Mouse (Mus musculus): Measurements from ENCODE around the gene Tmprss13.

Gene Tmprss13

DNA sequence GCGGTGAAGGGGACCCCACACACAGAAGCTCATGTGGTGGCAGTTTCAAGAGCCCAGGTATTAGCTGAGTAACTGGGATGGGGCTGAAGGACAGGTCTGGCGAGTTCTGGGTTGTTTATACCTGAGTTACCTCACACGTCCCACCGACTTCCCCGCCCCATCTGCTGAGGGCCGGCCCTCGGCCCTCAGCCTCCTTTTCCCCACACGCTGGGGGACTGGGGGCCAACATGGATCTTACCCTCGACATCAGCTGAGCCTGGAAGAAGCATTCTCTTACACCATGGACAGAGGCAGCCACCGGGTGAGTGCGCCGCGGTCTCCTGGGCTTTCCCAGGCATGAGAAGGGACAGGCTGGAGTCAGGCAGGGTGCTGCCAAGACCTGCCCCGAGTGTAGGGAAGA lies at the start of gene Tmprss13:
TSS of gene Tmprss13 (plus strand) at position 246 of the 400 bp plus-strand sequence.
- no peak for DNase-seq (ENCODE audit: low read depth in 1 of 2, low spot score in 2 of 2)

DNA sequence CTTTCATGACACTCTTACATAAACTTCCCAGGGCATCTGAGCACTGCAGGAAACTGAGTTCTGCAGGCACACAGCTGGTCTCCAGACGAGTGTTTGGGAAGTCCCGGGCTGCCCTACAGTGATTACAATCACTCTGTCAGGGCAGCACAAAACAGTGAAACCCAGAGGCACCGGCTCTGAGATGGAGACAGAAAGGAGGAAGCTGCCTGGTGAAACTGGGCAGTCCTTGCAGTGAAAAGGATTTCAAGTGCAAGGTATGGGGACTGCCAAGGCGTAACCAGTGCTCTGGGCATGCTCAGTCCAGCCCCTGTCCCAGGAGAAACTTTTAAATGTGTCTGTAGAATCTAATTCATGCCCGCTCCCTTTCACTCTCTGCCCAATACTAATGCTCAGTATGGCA lies 46.7 kb upstream of the Tmprss13 start:
- peak in 1 of 2 experiments; percentile 69 for DNase-seq (ENCODE audit: low read depth in 1 of 2, low spot score in 2 of 2)

DNA sequence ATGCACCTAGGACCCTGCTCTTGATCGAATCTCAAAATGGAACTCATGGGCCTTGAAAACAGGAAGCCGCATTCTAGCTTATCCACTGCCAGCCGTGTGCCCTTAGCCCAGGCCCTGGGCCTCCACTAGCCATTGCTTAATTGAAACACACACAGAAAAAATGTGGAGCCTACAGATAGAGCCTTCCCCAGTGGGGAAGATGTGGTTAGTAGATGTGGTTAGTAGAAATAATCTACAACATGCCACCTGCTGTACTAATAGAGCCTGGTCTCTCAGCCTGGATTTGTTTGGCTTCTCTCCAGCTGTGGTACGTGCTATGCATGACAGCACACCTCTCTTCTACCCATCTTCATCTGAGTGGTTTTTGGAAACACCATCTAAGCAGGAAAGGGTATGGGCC lies 44.7 kb upstream of the Tmprss13 start:
- no peak for DNase-seq (ENCODE audit: low read depth in 1 of 2, low spot score in 2 of 2)

DNA sequence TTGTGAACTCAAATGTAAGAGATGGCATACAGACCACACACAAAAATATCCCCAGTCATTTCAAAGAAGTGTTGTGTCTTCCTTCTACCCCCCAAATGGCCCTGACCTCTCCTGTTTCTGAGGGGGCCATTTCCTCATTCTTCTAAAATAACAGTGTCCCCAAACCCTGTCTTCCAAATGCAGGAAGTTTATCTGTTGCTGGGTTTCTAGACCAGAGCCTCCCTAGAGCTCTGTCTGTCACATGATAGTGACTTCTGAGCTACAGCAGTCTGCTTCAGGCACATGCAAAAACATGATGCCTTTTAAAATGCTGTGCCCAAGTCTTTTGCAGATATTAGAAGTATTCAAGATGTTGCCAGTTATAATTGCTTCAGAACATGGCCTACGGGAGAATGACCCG lies 44.3 kb upstream of the Tmprss13 start:
- DNase-seq (ENCODE audit: low read depth in 1 of 2, low spot score in 2 of 2), result no peak

DNA sequence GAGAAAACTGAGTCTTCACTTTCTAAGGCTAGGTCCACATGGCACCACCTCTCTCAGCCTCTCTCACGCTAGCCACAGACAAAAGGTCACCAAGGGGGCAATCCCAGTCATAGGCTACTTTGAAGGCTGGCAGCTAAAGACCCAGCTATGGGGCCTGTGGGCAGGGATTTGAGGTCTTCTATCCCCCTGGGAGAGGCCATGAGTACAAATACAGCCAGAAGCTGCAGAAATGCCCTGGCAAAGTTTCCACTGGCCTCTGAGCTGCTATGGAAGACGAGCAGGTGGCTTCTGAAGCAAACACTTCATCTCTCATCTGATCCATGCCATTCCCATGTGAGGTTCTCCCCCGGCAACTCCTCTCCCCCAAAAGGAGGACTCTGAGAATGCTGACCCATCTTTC lies 38.8 kb upstream of the Tmprss13 start:
- DNase-seq (ENCODE audit: low read depth in 1 of 2, low spot score in 2 of 2), result no peak

DNA sequence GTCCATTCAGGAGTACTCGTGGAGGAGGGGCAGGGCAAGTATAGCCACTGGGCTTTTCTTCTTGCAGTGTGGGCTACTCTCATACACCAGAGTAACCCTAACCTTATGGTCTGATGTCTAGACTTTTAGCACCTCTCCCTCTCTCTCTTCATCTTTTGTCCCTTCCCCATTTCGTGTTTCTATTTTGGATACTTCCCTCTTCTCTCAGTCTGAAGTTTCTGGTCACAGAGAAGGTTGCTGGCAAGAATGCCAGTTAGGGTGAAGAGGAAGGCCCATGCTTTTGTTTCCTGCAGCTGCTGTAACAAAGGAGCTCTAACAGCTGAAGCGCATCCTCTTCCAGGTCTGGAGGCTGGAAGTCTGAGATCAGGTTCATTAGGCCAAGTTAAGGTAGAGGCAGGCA lies 38.0 kb upstream of the Tmprss13 start:
- DNase-seq (ENCODE audit: low read depth in 1 of 2, low spot score in 2 of 2), result no peak

DNA sequence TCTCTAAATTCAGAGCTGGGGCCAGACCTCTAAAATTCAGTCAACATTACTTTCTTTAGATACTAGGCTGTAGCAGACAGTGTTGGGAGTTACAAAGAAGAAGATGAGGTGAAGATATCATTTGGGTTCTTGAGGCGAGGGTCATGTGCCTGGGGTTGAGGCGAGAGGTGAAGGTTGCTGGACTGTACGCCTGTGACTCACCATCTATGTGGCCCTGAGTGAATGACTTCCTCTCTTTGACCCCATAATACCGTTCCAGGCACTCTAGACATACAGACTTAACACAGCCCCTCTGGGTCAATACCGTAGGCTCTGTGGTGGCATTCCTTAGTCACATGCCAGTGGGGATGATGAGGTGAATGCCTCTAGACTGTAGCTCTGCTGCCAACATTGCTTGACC lies 36.4 kb upstream of the Tmprss13 start:
- no peak for DNase-seq (ENCODE audit: low read depth in 1 of 2, low spot score in 2 of 2)

DNA sequence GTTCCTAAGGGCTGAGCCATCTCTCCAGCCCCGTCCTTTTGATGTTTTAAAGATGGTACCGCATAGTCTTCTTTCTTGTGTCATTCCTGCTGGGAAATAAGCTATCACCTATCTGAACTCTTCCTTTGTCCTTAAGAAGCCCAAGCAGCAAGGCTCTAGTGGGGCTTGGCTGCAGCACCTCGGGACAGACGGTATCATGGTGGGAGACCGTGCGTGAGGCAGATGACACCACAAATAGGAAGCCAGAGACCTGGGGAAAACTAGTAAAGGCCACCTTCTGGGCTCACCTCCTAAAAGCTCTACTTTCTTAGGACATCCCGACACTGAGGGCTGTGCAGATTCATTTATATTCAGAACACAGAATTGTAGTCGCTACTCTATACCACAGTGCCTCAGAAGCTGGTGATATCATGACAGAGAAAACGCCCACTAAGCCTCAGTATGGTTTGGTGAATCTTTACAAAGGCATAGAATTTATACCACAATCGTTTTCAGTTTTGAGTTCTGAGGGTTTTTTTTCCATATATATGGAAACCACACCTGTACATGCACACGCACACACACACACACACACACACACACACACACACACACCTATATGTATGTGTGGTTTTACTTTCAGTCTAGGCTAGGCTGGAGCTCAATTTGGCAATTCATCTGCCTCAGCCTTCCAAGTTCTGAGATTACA lies 27.3 kb upstream of the Tmprss13 start:
- DNase-seq (ENCODE audit: low read depth in 1 of 2, low spot score in 2 of 2), result no peak

DNA sequence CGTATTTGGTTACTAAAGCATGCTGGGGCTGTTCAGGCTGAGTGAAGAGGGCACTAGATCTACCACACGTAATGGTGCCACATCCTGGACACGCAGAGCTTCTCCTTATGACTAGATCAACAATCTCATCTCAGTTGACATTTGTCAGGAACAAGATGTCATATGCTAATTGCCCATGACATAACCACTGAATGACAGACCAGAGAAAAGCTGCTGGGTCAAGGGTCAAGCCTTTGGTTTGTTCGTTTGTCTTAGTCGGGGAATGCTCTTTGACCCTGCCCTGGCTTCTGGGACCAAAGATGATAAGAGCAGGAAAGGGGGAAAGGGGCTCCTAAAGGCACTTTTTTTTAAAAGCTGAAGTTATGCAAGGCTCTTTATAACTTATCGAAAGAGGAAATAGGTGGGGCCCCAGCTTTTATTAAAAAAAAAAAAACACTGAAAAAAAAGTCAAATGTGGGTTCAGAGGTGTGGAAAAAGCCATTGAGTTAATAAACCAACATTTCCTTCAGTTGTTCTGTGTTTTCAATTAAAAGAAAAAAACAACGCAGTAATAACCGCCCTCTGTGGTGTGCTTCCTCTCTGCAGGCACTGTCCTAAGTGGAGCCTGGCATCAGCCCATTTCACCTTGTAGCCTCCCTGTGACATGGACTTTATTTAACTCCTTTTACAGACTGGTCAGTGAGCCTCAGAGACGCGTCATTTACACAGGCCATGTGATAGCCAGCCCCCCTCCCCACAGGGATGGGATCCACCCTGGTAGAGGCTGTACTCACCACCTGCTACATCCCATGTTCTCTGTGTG lies 24.5 kb upstream of the Tmprss13 start:
- peak in 1 of 2 experiments; percentile 68 for DNase-seq (ENCODE audit: low read depth in 1 of 2, low spot score in 2 of 2)

DNA sequence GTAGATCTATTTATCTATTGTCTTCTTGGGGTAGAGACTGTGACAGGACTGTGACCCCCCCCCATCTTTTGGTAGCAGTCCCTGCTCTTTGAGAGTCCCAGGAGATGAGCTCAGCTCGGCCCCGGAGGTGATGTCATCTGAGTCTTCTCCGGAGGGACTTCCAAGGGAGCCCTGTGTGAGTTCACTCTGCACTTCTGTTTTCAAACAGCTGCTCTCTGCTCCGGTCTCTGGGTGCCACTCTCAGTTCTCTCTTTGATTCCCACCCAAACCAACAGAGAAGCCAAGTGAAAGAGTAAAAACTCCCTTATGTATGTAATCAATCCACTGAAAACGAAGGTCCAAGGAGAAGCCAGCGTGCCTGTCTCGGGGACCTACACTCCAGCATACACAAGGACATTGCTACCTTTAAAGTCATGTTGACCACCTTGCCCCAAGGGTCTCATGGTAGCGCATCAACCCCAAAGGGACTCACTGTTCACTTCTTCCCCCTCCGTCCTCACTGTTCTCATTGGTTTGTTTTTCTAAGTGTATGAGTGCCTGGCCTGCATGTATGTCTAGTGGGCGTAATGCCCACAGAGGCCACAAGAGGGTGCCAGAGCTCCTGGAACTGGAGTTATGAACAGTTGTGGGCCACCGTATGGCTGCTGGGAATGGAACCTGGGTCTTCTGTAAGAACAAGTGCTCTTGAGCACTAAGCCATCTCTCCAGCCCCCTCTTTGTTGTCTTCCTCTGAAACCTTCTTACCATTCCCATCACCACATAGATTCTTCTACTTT lies 19.5 kb upstream of the Tmprss13 start:
- peak; percentile 77 to 78 for DNase-seq (ENCODE audit: low read depth in 1 of 2, low spot score in 2 of 2)

DNA sequence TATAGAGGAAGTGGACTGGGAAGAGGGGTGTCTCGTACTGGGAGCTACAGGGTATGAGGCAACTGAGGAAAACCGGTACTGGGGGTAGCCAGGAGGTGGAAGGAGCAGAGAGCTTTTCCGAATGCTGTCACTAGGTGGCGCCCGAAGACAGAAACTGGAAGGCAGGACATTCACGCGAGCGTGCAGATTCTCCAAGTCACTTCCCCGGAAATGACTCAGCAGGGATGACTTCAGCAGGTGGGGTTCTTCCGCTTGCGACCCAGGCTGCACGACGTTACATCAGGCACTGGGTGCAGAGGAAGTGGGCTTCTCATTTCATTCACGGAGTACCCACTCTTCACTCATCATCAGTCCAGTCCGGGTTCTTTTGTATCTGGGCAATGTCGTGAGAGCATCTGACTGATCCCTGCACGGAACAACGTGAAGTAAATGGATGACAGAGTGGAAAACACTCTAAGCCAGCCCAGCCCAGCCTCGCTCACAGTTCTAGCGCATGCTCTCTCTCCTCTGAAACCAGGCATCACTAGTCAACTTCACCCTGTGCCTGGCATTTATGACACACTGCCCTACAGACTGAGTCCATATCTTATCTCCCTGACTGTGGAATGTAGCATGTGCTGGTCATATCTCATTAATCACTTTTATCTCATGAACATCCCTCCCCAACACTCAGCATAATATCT lies 18.3 kb upstream of the Tmprss13 start:
- DNase-seq (ENCODE audit: low read depth in 1 of 2, low spot score in 2 of 2), result peak; percentile 88 to 92

DNA sequence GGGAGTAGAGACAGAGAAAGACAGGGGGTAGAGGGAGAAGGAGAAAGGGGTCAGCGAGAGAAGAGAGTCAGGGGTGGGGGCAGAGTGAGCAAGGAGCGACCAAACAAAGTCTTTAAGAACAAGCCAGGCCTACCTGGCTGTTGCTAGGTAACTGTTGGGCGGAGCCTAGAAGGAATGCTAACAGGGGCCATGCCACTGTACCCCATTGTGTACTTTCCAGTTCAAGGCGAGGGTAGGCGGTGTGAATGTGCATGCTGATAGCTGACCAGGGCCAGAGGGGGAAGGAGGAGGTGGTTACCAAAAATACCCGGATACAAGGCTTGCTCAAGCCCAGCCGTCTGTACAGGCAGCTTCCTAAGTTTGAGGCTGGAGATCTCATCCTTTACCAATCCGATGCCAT lies 17.1 kb upstream of the Tmprss13 start:
- DNase-seq (ENCODE audit: low read depth in 1 of 2, low spot score in 2 of 2), result no peak

DNA sequence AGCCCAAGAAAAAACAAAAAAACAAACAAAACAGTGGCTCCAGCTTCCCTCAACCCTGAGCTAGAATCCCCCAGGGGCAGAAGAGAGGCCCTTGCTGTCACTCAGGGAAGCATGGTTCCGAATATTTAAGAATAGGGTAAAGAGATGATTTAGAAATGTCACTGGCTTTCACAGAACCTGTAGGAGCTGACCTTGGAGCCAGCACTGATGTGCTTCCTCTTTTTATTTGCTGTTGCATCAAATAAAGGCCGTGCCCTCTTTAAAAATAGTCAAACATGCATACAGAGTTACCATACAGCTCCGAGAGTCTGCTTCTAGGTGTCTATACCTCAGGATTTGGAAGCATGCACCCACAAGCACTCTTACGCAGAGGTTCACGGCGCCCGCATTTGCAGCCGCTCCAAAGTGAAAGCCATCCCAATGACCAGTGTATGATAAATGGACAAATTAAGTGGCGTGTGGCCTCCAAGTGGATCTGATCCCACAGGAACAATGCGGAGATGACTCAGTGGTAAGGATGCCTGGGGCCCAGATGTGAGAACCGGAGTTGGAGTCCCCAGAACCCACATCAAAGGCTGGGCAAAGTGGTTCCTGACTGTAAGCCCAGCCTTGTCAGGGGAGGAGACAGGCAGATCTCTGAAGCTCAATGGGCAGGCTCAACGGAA lies 12.0 kb upstream of the Tmprss13 start:
- DNase-seq (ENCODE audit: low read depth in 1 of 2, low spot score in 2 of 2), result no peak

DNA sequence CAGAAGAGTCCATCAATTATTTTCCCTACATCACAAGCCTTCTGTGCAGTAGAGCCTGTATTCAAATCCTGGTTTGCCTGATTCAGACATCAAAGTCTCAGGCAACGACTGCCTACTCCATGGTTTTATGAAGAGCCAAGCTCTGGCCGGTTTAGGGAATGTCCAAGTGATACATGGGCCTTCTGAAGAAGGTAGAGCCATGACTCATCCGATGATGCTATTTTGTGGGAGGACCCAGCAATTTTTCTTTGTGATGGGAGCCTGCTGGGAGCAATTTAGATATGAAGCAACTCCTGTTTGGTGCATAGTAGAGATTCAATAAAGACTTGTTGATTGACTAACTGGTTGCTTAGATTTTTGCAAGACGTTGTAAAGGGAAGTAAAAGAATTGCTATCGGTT lies 10.4 kb upstream of the Tmprss13 start:
- DNase-seq (ENCODE audit: low read depth in 1 of 2, low spot score in 2 of 2), result no peak

DNA sequence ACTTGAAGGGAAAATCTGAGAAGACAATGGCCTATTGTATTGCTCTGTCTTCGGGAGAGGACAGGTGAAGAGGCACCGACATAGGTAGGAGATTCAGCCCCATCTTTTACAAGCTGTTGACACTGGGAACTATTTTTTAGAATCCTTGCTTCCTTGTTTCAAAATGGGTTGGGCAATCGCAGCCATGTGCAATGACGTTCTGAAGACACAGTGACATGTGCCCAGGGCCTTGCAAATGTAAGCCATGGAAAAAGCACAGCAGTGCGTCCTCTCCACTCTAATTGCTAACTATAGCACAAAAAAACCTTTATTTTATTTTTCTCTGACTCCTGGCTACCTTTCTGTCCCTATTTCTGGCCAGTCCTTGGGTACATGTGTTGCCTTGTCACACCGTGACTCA lies 7.0 kb upstream of the Tmprss13 start:
- DNase-seq (ENCODE audit: low read depth in 1 of 2, low spot score in 2 of 2), result peak in 1 of 2 experiments; percentile 22

DNA sequence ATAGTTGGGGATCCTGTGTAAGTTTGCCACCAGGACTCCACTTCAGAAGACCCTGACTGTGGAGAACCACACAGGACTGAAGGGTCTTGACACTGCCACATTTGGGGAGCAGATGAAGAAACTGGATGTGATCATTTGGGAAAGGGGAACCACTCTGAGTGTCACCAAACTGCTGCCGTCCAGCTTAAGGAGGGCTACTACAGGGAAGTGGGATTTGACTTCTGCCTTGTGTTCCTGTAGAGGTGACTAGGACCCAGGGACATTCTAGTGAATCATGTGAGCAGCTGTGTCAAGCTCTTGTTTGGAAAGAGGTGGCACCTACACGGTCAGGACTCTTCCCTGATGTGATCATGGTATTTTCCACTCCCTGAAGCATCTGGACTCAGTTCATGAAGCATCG lies 5.0 kb upstream of the Tmprss13 start:
- no peak for DNase-seq (ENCODE audit: low read depth in 1 of 2, low spot score in 2 of 2)

DNA sequence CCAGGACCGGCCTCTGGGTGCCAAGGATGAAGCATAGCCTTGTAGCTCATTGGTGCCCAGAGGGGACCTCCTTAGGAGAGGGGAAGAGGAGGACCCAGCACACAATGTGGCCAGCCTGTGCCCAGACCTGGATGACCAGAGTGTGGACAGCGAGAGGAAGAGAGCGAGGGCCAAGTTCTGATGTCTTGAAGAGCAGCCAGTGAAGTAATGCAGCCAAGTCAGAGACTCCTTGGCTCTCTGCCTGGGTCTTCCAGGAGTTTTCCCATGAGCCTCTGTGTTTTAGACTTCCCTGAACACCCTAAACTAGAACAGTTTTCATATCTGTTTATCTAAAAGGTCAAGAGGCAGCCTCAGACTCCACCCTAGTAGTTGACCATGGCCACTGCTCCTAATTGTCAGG lies 1.3 kb upstream of the Tmprss13 start:
- no peak for DNase-seq (ENCODE audit: low read depth in 1 of 2, low spot score in 2 of 2)

DNA sequence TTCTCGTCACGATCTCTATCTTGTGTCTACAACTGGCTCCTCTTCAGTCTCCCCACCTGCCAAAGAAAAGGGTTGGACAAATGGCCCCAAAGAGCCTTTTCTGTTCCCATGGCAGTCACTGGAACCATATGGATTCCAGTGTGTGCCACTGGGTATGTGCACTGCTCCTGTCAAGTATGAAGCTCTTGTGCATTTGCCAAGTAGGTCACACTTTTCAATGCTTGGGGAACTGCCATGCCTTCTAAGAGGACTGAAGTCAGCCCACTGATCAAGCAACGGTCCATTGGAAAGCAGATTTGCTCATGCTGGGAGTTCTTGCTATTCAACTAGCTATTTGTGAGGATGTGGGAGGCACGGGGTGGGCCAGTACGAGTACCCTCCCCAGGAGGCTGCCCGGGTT lies 2.6 kb downstream of the Tmprss13 start:
- DNase-seq (ENCODE audit: low read depth in 1 of 2, low spot score in 2 of 2), result no peak

DNA sequence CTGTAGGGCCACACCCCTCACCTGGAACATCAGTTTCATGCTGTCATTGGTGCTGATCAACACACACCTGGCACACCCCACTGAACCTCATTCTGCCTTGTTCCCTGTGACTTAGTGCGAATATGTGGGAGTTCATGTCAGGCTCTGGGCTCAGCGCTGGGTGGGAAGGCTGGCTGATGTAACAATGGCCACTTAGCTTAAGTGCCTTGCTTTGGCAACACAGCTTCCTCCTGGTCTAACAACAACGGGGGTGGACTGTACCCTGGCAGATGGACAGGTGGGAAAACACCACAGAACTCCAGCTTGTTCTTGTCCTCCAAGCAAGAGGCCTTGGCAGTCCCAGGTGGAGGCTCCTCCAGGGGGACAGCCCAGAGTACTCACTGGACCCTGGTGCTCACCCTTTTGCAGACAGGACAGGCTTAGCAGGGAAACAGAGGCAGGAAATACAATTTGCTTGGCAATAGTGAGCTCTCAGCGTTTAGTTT lies 3.1 kb downstream of the Tmprss13 start:
- DNase-seq (ENCODE audit: low read depth in 1 of 2, low spot score in 2 of 2), result no peak

DNA sequence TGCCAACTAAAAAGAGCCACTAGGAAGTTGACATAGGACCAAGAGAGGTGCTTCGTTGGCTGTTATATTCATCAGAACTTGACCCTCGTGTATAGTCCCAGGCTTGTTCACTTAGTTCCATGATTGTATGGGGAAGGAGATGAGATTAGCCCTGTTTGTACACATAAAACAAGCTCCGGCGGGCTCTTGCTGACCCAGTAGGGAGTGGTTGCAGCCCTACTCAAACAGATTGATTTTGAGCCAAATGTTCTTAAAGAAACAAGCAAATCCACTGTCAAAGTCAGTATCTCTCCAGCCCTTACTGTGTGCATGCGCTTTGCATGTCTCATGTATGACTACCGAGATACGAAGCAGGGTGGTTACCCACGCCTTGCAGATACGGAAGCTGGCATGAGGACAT lies 7.5 kb downstream of the Tmprss13 start:
- no peak for DNase-seq (ENCODE audit: low read depth in 1 of 2, low spot score in 2 of 2)

DNA sequence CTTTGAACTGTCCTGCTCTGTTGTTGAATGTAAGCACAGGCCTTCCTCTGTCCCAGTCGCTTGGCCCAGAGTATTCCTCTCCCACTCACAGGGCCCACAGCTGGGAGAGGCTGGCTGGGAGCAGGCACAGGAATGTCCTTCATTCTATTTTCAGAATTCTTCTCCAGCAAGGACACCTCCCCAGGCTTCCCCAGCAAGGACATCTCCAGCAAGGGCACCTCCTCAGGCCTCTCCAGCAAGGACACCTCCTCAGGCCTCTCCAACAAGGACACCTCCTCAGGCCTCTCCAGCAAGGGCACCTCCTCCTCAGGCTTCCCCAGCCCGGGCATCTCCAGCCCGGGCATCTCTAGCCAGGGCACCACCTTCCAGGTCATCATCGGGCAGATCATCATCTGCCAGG lies 9.4 kb downstream of the Tmprss13 start:
- no peak for DNase-seq (ENCODE audit: low read depth in 1 of 2, low spot score in 2 of 2)

Data from monocyte, adult 2 months (primary cell).